Mouse (Mus musculus): ENCODE results near the gene Samm50. TPM values are rescaled to one million over a fixed set of nuclear protein-coding genes. Genes with fewer than 3 reads are reported as not detected.
"Not testable (repeated sequence)": the region's sequence is repeated elsewhere in the genome, so short reads cannot be mapped to it uniquely, and the experiment has no call there.

Samm50 gene
- total RNA-seq (2014; rRNA removed) (38.9 and 39.7 TPM in 2 replicates), polyA plus RNA-seq (2015; fragmentation: Nextera tagmentation; extraction: Ambion mirVana) (88.1 and 90.9 TPM in 2 replicates)

DNA sequence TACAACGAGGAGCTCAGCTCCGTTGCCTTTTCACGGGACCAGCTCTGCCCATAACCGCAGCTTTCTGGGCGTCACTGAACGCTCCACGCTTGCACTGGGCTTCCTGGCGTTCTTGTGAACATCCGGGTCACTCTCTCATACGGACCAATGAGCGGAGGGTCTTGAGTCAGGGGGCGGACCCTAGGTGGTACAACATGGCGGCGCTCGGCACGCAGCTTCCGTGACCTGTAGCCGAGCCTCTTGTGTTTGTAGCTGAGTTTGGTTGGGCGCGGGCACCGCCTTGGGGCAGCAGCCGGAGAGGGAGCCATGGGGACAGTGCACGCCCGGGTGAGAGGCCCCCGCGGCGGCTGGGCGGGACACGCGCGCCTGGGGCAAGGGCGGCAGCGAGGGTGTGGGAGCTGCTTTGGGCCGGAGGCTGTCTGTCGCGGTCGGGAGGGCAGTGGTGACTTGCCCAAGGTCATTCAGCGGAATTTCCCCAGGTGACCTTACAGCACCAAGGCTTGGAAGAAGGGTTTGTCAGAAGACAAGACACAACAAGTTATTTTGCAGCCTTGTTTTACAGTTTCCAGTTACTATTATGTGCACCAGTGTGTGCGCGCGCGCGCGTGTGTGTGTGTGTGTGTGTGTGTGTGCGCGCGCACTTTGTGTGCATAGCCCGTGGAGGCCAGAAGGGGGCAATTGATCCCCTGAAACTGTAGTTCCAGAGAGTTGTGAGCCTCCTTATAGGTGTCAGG, at the start of gene Samm50:
TSS of gene Samm50 (plus strand) at position 184 of the 734 bp plus-strand sequence.
- H3K9ac ChIP-seq (replicated peaks; ENCODE audit: low read length, poor library complexity, severe bottlenecking): peak within 1 kb of the TSS; percentile 83
- H3K4me1 ChIP-seq (ENCODE audit: insufficient read depth, low read length): peaks cover 10% of the 10 kb centered on the region; the same call in 1 of the 2 replicates
- DNase-seq (ENCODE audit: low spot score): peak; percentile 97
- H3K27ac ChIP-seq (ENCODE audit: low read depth, low read length): peak within 1 kb of the TSS; percentile 89
- peak; percentile 39 for TF ChIP-seq CTCF (IDR thresholded peaks at IDR 0.05)
- 5% methylated on average over 48 of the region's 48 CpGs for WGBS
- H3K4me2 ChIP-seq (ENCODE audit: low read depth, low read length, poor library complexity, severe bottlenecking): peak within 1 kb of the TSS; percentile 68
- H3K27me3 ChIP-seq (ENCODE audit: insufficient read depth, low read length): no peaks in the 10 kb centered on the region
- H3K9me3 ChIP-seq (ENCODE audit: low read length): no peaks in the 10 kb centered on the region
- peak within 1 kb of the TSS; percentile 85 for H3K4me3 ChIP-seq (ENCODE audit: low read depth, low read length)
- ATAC-seq (ENCODE audit: low FRiP score): peak; percentile 98
- peaks cover 11% of the 10 kb centered on the region; the same call in 1 of the 2 replicates for H3K36me3 ChIP-seq (ENCODE audit: insufficient read depth, low read length)

DNA sequence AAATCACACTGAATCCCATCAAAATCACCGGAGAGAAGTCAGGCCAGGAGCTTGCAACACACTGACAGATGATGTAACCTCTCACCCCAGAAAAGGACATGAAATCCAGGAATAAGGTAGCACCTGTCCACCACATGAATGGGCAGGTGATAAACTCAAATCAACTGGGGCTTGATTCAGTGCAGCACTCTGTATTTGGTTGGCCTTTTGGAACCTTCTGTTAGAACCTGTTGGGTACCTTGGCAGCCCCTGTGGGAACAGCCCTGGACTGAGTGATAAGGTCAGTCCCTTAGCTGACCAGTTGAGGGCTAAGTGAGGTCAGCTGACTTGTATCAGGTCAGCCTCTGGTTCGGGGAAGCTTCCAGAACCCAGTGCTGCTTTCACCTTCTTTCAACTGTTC, 35.9 kb upstream of the Samm50 start:
- no peak for DNase-seq (ENCODE audit: low spot score)
- no peaks in the 10 kb centered on the region for H3K27me3 ChIP-seq (ENCODE audit: insufficient read depth, low read length)
- ATAC-seq (ENCODE audit: low FRiP score): no peak
- H3K9ac ChIP-seq (replicated peaks; ENCODE audit: low read length, poor library complexity, severe bottlenecking): no peak overlapping the region
- H3K4me1 ChIP-seq (ENCODE audit: insufficient read depth, low read length): no peaks in the 10 kb centered on the region
- no peaks in the 10 kb centered on the region for H3K36me3 ChIP-seq (ENCODE audit: insufficient read depth, low read length)
- H3K9me3 ChIP-seq (ENCODE audit: low read length): no peaks in the 10 kb centered on the region
- H3K4me2 ChIP-seq (ENCODE audit: low read depth, low read length, poor library complexity, severe bottlenecking): no peak overlapping the region
- 90% methylated on average over 2 of the region's 2 CpGs for WGBS
- no peak for TF ChIP-seq CTCF (IDR thresholded peaks at IDR 0.05)
- H3K27ac ChIP-seq (ENCODE audit: low read depth, low read length): no peak overlapping the region
- H3K4me3 ChIP-seq (ENCODE audit: low read depth, low read length): no peak overlapping the region

DNA sequence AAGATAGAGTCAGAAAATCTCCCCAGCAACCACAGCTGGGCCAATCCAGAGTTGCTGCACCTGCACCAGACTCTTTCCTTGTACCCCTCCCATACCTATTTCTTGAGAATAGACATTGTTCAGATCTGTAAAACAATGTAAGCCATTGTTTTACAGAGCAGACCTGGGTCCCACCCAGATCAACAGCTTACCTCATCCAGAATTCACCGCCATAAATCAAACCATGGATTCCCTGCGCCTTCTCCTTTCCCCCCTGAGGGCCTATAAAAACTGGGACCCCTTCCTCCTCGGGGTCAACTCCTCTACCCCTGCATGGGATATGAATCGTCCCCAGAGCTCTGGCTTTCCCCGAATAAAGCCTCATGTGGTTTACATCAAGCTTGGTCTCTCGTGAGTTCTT, 34.5 kb upstream of the Samm50 start:
- ATAC-seq (ENCODE audit: low FRiP score); DNase-seq (ENCODE audit: low spot score); H3K36me3 ChIP-seq (ENCODE audit: insufficient read depth, low read length); H3K27me3 ChIP-seq (ENCODE audit: insufficient read depth, low read length); H3K9me3 ChIP-seq (ENCODE audit: low read length); H3K9ac ChIP-seq (replicated peaks; ENCODE audit: low read length, poor library complexity, severe bottlenecking); H3K4me1 ChIP-seq (ENCODE audit: insufficient read depth, low read length); H3K4me3 ChIP-seq (ENCODE audit: low read depth, low read length); H3K4me2 ChIP-seq (ENCODE audit: low read depth, low read length, poor library complexity, severe bottlenecking); H3K27ac ChIP-seq (ENCODE audit: low read depth, low read length): not testable (repeated sequence)
- WGBS: 91% methylated on average over 6 of the region's 6 CpGs

DNA sequence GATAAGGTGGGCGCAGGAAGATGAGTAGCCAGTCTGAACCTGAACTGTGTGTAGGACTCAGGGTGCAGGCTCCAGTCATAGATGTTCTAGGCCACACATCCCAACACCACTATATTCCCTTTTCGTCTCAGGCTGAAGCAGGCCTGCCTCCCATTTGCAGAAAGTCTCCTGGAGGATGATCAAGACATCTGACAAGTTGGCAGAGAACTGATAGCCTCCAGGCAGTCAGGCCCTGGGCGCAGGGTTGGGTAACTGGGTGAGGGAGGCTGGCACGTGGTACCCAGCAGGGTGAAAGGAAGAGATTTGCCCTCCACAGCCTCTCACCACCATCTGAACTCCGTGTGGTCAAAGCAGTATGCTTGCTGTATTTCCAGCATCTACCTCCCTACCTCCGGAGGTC, 30.2 kb upstream of the Samm50 start:
- DNase-seq (ENCODE audit: low spot score) (no peak), ATAC-seq (ENCODE audit: low FRiP score) (no peak)
- Histone ChIP-seq H3K4me1 (ENCODE audit: insufficient read depth, low read length) (0 out of 2 replicates have a peak, but pooled peaks cover 1% of the 10 kb centered on the region), H3K27me3 (ENCODE audit: insufficient read depth, low read length) (no peaks in the 10 kb centered on the region), H3K9me3 (ENCODE audit: low read length) (no peaks in the 10 kb centered on the region), H3K27ac (ENCODE audit: low read depth, low read length) (no peak overlapping the region), H3K4me3 (ENCODE audit: low read depth, low read length) (no peak overlapping the region), H3K4me2 (ENCODE audit: low read depth, low read length, poor library complexity, severe bottlenecking) (no peak overlapping the region), H3K36me3 (ENCODE audit: insufficient read depth, low read length) (no peaks in the 10 kb centered on the region), H3K9ac (replicated peaks; ENCODE audit: low read length, poor library complexity, severe bottlenecking) (no peak overlapping the region)
- no peak for TF ChIP-seq CTCF (IDR thresholded peaks at IDR 0.05)
- WGBS: 85% methylated on average over 6 of the region's 6 CpGs

DNA sequence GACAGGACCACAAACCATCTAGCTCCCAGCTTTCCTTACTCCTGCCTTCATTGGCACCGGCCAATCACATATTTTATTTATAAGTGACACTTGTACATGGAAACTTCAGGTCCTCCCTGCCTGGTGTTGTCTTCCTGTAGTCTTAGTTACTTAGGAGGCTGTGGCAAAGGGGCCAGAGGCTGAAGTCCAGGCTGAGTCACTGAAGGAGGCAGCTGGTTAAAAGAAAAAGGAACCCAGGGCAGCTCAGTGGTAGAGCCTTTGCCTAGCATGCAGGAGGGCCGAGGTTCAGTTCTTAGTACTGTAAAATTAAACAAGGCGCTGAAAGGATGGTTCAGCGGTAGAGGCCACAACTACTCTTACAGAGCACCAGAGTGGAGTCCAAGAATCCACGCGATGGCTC, 25.2 kb upstream of the Samm50 start:
- H3K4me1 ChIP-seq (ENCODE audit: insufficient read depth, low read length): 0 out of 2 replicates have a peak, but pooled peaks cover 4% of the 10 kb centered on the region
- H3K9ac ChIP-seq (replicated peaks; ENCODE audit: low read length, poor library complexity, severe bottlenecking): peak overlapping the region; percentile 75; the same call in 1 of the 2 replicates
- 67% methylated on average over 6 of the region's 6 CpGs for WGBS
- peak overlapping the region; percentile 58; the same call in 1 of the 2 replicates for H3K4me3 ChIP-seq (ENCODE audit: low read depth, low read length)
- H3K36me3 ChIP-seq (ENCODE audit: insufficient read depth, low read length): no peaks in the 10 kb centered on the region
- ATAC-seq (ENCODE audit: low FRiP score) (no peak), DNase-seq (ENCODE audit: low spot score) (no peak)
- peak overlapping the region; percentile 77; the same call in 1 of the 2 replicates for H3K27ac ChIP-seq (ENCODE audit: low read depth, low read length)
- no peaks in the 10 kb centered on the region for H3K9me3 ChIP-seq (ENCODE audit: low read length)
- no peaks in the 10 kb centered on the region for H3K27me3 ChIP-seq (ENCODE audit: insufficient read depth, low read length)
- peak overlapping the region; percentile 73 for H3K4me2 ChIP-seq (ENCODE audit: low read depth, low read length, poor library complexity, severe bottlenecking)
- TF ChIP-seq CTCF (IDR thresholded peaks at IDR 0.05): no peak

DNA sequence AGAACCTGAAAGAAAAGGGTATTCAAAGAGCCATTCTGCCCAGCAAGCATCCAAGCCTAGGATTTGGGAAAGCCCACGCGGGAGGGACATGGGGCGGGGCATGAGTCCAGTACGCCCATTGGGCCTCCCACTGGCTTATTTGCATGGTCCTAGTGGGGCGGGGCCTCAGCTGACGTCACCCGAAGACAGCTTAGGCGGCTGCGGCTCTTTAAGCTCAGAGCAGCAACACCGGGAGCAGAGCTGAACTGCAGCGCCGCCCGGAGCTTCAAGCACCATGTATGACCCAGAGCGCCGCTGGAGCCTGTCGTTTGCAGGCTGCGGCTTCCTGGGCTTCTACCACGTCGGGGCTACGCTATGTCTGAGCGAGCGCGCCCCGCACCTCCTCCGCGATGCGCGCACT, 24.4 kb upstream of the Samm50 start, which contains the start of gene Pnpla3:
TSS of gene Pnpla3 (plus strand) at position 238 of the 400 bp plus-strand sequence.
- peak within 1 kb of the TSS; percentile 77 for H3K27ac ChIP-seq (ENCODE audit: low read depth, low read length)
- 0 out of 2 replicates have a peak, but pooled peaks cover 4% of the 10 kb centered on the region for H3K4me1 ChIP-seq (ENCODE audit: insufficient read depth, low read length)
- DNase-seq (ENCODE audit: low spot score) (peak; percentile 98), ATAC-seq (ENCODE audit: low FRiP score) (peak; percentile 96)
- H3K4me3 ChIP-seq (ENCODE audit: low read depth, low read length): peak within 1 kb of the TSS; percentile 58
- no peaks in the 10 kb centered on the region for H3K36me3 ChIP-seq (ENCODE audit: insufficient read depth, low read length)
- WGBS: 0% methylated on average over 28 of the region's 28 CpGs
- H3K9me3 ChIP-seq (ENCODE audit: low read length): no peaks in the 10 kb centered on the region
- no peaks in the 10 kb centered on the region for H3K27me3 ChIP-seq (ENCODE audit: insufficient read depth, low read length)
- TF ChIP-seq CTCF (IDR thresholded peaks at IDR 0.05): peak; percentile 60
- peak within 1 kb of the TSS; percentile 73 for H3K4me2 ChIP-seq (ENCODE audit: low read depth, low read length, poor library complexity, severe bottlenecking)
- peak within 1 kb of the TSS; percentile 75 for H3K9ac ChIP-seq (replicated peaks; ENCODE audit: low read length, poor library complexity, severe bottlenecking)

Measured in midbrain, postnatal 0 days (tissue).